Mouse (Mus musculus): Measurements from ENCODE around the gene Krt222.

- TF ChIP-seq GATA1 (IDR thresholded peaks at IDR 0.05; ENCODE audit: borderline replicate concordance, low read length) (no peak), CTCF (IDR thresholded peaks at IDR 0.05; ENCODE audit: low read depth, low read length) (no peak)
Measured at GRCm38 (mm10) chr11:99252671-99253070, 8.8 kb upstream of the Krt222 start.

Measured in G1E (cell line).